Mouse (Mus musculus): ENCODE results near the gene Col6a3. TPM values are rescaled to one million over a fixed set of nuclear protein-coding genes. Genes with fewer than 3 reads are reported as not detected.

Col6a3 gene
- total RNA-seq (2014; fragmentation: Nextera tagmentation): not detected in 2 replicates
- not detected in 2 replicates for total RNA-seq (2017)

- no peak for ATAC-seq (replicated peaks; ENCODE audit: poor library complexity, severe bottlenecking)
Measured at GRCm38 (mm10) chr1:90843836-90844235, at the start of gene Col6a3. Gene Col6a3 (minus strand): TSS chr1:90843971.

GRCm38 (mm10) chr1:90885771-90886460, 42.1 kb upstream of the Col6a3 start:
- ATAC-seq (replicated peaks; ENCODE audit: poor library complexity, severe bottlenecking): no peak

GRCm38 (mm10) chr1:90876486-90877270, 32.9 kb upstream of the Col6a3 start:
- ATAC-seq (replicated peaks; ENCODE audit: poor library complexity, severe bottlenecking): no peak

GRCm38 (mm10) chr1:90875961-90876360, 32.2 kb upstream of the Col6a3 start:
- no peak for ATAC-seq (replicated peaks; ENCODE audit: poor library complexity, severe bottlenecking)

- ATAC-seq (replicated peaks; ENCODE audit: poor library complexity, severe bottlenecking): no peak
Measured at GRCm38 (mm10) chr1:90875371-90875770, 31.6 kb upstream of the Col6a3 start.

- no peak for ATAC-seq (replicated peaks; ENCODE audit: poor library complexity, severe bottlenecking)
Measured at GRCm38 (mm10) chr1:90870581-90870980, 26.8 kb upstream of the Col6a3 start.

- no peak for ATAC-seq (replicated peaks; ENCODE audit: poor library complexity, severe bottlenecking)
Measured at GRCm38 (mm10) chr1:90866734-90867133, 23.0 kb upstream of the Col6a3 start.

- ATAC-seq (replicated peaks; ENCODE audit: poor library complexity, severe bottlenecking): no peak
Measured at GRCm38 (mm10) chr1:90855880-90856279, 12.1 kb upstream of the Col6a3 start.

GRCm38 (mm10) chr1:90849836-90850235, 6.1 kb upstream of the Col6a3 start:
- ATAC-seq (replicated peaks; ENCODE audit: poor library complexity, severe bottlenecking): no peak

GRCm38 (mm10) chr1:90845206-90845605, 1.4 kb upstream of the Col6a3 start:
- no peak for ATAC-seq (replicated peaks; ENCODE audit: poor library complexity, severe bottlenecking)

GRCm38 (mm10) chr1:90842789-90843587, 783 bp downstream of the Col6a3 start:
- no peak for ATAC-seq (replicated peaks; ENCODE audit: poor library complexity, severe bottlenecking)

GRCm38 (mm10) chr1:90840250-90840649, 3.5 kb downstream of the Col6a3 start:
- no peak for ATAC-seq (replicated peaks; ENCODE audit: poor library complexity, severe bottlenecking)

- no peak for ATAC-seq (replicated peaks; ENCODE audit: poor library complexity, severe bottlenecking)
Measured at GRCm38 (mm10) chr1:90838657-90839056, 5.1 kb downstream of the Col6a3 start.

- no peak for ATAC-seq (replicated peaks; ENCODE audit: poor library complexity, severe bottlenecking)
Measured at GRCm38 (mm10) chr1:90838221-90838620, 5.5 kb downstream of the Col6a3 start.

GRCm38 (mm10) chr1:90836178-90836740, 7.5 kb downstream of the Col6a3 start:
- no peak for ATAC-seq (replicated peaks; ENCODE audit: poor library complexity, severe bottlenecking)

- no peak for ATAC-seq (replicated peaks; ENCODE audit: poor library complexity, severe bottlenecking)
Measured at GRCm38 (mm10) chr1:90834701-90835100, 9.1 kb downstream of the Col6a3 start.

- ATAC-seq (replicated peaks; ENCODE audit: poor library complexity, severe bottlenecking): no peak
Measured at GRCm38 (mm10) chr1:90830006-90830405, 13.8 kb downstream of the Col6a3 start.

- ATAC-seq (replicated peaks; ENCODE audit: poor library complexity, severe bottlenecking): no peak
Measured at GRCm38 (mm10) chr1:90813226-90813625, 30.5 kb downstream of the Col6a3 start.

- no peak for ATAC-seq (replicated peaks; ENCODE audit: poor library complexity, severe bottlenecking)
Measured at GRCm38 (mm10) chr1:90808930-90809329, 34.8 kb downstream of the Col6a3 start.

- ATAC-seq (replicated peaks; ENCODE audit: poor library complexity, severe bottlenecking): no peak
Measured at GRCm38 (mm10) chr1:90803104-90803503, 40.7 kb downstream of the Col6a3 start.

Data from granulocyte monocyte progenitor cell, adult 5-6 weeks (primary cell).